Mouse (Mus musculus) lung, postnatal 10 days (tissue): ENCODE measurements around the gene Rad54l.
A peak's percentile ranks its signal among the peaks of the same experiment; 100 is the strongest.

ENCODE experiments used
- DNase-seq: peaks from one replicate; pipeline ENCODE4 v3.0.0; 2021

Gene Rad54l

GRCm38 (mm10) chr4:116073146-116073545 lies 50.3 kb downstream of the Rad54l start:
- no peak for DNase-seq

- no peak for DNase-seq
Observed at GRCm38 (mm10) chr4:116070116-116070515, 53.4 kb downstream of the Rad54l start.

GRCm38 (mm10) chr4:116063855-116064254 lies 59.6 kb downstream of the Rad54l start:
- DNase-seq: no peak

GRCm38 (mm10) chr4:116059012-116059726 lies 64.3 kb downstream of the Rad54l start:
- no peak for DNase-seq

GRCm38 (mm10) chr4:116057559-116057958 lies 65.9 kb downstream of the Rad54l start:
- no peak for DNase-seq

- peak; percentile 95 for DNase-seq
Observed at GRCm38 (mm10) chr4:116053399-116053961, 70.0 kb downstream of the Rad54l start, which contains the start of gene Nsun4. TSS of gene Nsun4 (minus strand) at chr4:116053876.

- peak; percentile 77 for DNase-seq
Observed at GRCm38 (mm10) chr4:116052526-116053293, 70.8 kb downstream of the Rad54l start.

- DNase-seq: no peak
Observed at GRCm38 (mm10) chr4:116049211-116049610, 74.3 kb downstream of the Rad54l start.

GRCm38 (mm10) chr4:116048130-116048920 lies 75.2 kb downstream of the Rad54l start:
- DNase-seq: peak; percentile 87

- no peak for DNase-seq
Observed at GRCm38 (mm10) chr4:116047681-116048080, 75.8 kb downstream of the Rad54l start.

- DNase-seq: no peak
Observed at GRCm38 (mm10) chr4:116046604-116047003, 76.9 kb downstream of the Rad54l start.
